Mouse (Mus musculus) Muller cell, postnatal 12 days (primary cell): ENCODE measurements around the gene Gm10197.
A peak's percentile ranks its signal among the peaks of the same experiment; 100 is the strongest.

ENCODE experiments used
- DNase-seq: peaks from one replicate; pipeline ENCODE4 v3.0.0-alpha.2; 2015; ENCODE audit errors: inconsistent ontology term

The Gm10197 gene

GRCm38 (mm10) chr19:53394552-53394951 lies 23.0 kb upstream of the Gm10197 start:
- peak; percentile 59 for DNase-seq

- DNase-seq = no peak
Measured at GRCm38 (mm10) chr19:53393646-53394045, 22.1 kb upstream of the Gm10197 start.

GRCm38 (mm10) chr19:53392781-53393343 lies 21.3 kb upstream of the Gm10197 start:
- no peak for DNase-seq

GRCm38 (mm10) chr19:53391787-53392186 lies 20.2 kb upstream of the Gm10197 start:
- DNase-seq = no peak

GRCm38 (mm10) chr19:53391386-53391785 lies 19.8 kb upstream of the Gm10197 start:
- DNase-seq = no peak

- DNase-seq = peak; percentile 100
Measured at GRCm38 (mm10) chr19:53390495-53391007, 19.0 kb upstream of the Gm10197 start, which contains the start of gene Smndc1. Gene Smndc1 (minus strand): TSS chr19:53390578.

GRCm38 (mm10) chr19:53389851-53390431 lies 18.4 kb upstream of the Gm10197 start:
- DNase-seq = no peak

- no peak for DNase-seq
Measured at GRCm38 (mm10) chr19:53389417-53389816, 17.9 kb upstream of the Gm10197 start.

GRCm38 (mm10) chr19:53383336-53383735 lies 11.8 kb upstream of the Gm10197 start:
- no peak for DNase-seq

- no peak for DNase-seq
Measured at GRCm38 (mm10) chr19:53378421-53378820, 6.9 kb upstream of the Gm10197 start.

- no peak for DNase-seq
Measured at GRCm38 (mm10) chr19:53377652-53378051, 6.1 kb upstream of the Gm10197 start.

GRCm38 (mm10) chr19:53375816-53376215 lies 4.2 kb upstream of the Gm10197 start:
- DNase-seq = no peak

GRCm38 (mm10) chr19:53375299-53375698 lies 3.7 kb upstream of the Gm10197 start:
- DNase-seq = no peak

- no peak for DNase-seq
Measured at GRCm38 (mm10) chr19:53373570-53373969, 2.0 kb upstream of the Gm10197 start.

- no peak for DNase-seq
Measured at GRCm38 (mm10) chr19:53370233-53370632, 1.3 kb downstream of the Gm10197 start.

GRCm38 (mm10) chr19:53369469-53370043 lies 2.0 kb downstream of the Gm10197 start:
- peak; percentile 57 for DNase-seq

- DNase-seq = no peak
Measured at GRCm38 (mm10) chr19:53366881-53367280, 4.7 kb downstream of the Gm10197 start.

- DNase-seq = peak; percentile 30
Measured at GRCm38 (mm10) chr19:53366057-53366775, 5.3 kb downstream of the Gm10197 start.

GRCm38 (mm10) chr19:53364963-53365362 lies 6.6 kb downstream of the Gm10197 start:
- DNase-seq = peak; percentile 92

- no peak for DNase-seq
Measured at GRCm38 (mm10) chr19:53364551-53364950, 7.0 kb downstream of the Gm10197 start.

- DNase-seq = no peak
Measured at GRCm38 (mm10) chr19:53362967-53363366, 8.6 kb downstream of the Gm10197 start.

GRCm38 (mm10) chr19:53360265-53360958 lies 11.2 kb downstream of the Gm10197 start:
- peak; percentile 74 for DNase-seq
